Mouse (Mus musculus): ENCODE measurements at regions not wholly inside any gene's neighbourhood (a gene's known extent, or its start where the extent isn't known, plus 50 kb on each side); places are given as distances from the start of the nearest gene placed in this dataset.

DNA sequence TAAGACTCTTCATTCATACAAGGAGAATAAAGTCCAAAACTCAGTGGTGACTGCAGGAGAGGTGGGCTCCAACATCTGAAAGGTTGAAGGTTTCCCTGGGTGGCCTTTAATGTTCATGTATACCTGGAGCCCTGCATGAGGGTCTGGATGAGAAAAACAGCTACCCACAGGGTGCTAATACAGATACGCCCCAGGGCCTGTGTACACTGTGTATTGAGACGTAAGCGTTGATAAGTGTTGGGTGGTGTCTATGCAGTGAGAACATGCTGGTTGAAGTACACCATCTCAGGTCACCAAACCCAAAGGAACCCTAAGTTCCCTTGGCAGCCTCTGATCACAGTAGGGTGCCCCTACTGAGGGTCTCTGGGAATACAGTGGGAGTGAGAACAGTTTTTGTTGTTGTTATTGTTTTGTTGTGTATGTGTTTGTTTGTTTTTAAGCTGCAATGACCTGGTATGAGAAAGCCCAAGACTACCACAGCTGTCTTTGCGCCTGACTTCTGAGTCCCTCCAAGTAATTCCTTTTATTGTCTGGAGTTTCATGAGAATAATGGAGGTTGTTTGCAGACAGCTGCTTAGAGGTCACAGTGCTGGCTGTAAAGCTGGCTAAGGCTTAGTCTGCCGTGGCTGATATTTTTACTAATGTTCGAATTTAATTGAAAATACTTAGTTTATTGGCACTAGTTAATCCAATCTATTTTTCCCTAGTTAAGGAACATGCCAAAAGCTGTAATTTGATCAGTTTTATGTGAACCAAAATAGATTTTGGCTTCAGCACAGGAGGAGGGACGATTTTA lies 217.5 kb downstream of the Gm5447 start:
- no peaks in the 10 kb centered on the region for H3K9me3 ChIP-seq
- 79% methylated on average over 7 of the region's 7 CpGs for WGBS
- no peaks in the 10 kb centered on the region for H3K4me1 ChIP-seq
- ATAC-seq (ENCODE audit: borderline replicate concordance, extremely low read depth, low FRiP score, low TSS enrichment) = no peak
- no peak overlapping the region for H3K27ac ChIP-seq
- no peak overlapping the region for H3K9ac ChIP-seq
- H3K4me3 ChIP-seq = no peak overlapping the region
- H3K36me3 ChIP-seq = no peaks in the 10 kb centered on the region
- H3K4me2 ChIP-seq = no peak overlapping the region
- H3K27me3 ChIP-seq = no peaks in the 10 kb centered on the region

DNA sequence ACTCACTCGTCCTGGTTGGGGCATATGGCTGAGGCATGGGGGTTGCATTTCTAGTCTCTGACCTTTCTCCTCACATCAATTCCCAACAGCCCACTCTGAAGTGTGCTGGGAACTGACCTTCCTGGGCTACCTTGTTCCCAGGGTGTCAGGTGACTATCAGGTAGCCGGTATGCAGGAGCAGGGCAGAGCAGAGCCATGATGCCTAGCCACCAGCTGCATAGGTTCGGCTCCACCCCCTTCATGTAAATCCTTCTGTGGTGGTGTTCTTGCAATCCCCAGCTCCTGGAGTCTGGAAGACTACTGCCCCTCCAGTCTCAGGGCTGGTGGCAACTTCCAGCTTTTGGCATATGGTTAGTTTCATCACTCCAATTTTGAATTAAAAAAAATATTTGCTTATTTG lies 221.0 kb downstream of the Gm5447 start:
- Histone ChIP-seq H3K36me3 (no peaks in the 10 kb centered on the region), H3K9ac (no peak overlapping the region), H3K27ac (no peak overlapping the region), H3K4me2 (no peak overlapping the region), H3K4me1 (no peaks in the 10 kb centered on the region), H3K9me3 (no peaks in the 10 kb centered on the region), H3K4me3 (no peak overlapping the region), H3K27me3 (no peaks in the 10 kb centered on the region)
- no peak for ATAC-seq (ENCODE audit: borderline replicate concordance, extremely low read depth, low FRiP score, low TSS enrichment)
- WGBS = 56% methylated on average over 3 of the region's 3 CpGs

GRCm38 (mm10) chr13:31196546-31196945 lies 222.5 kb downstream of the Gm5447 start:
- Histone ChIP-seq H3K27me3 (no peaks in the 10 kb centered on the region), H3K9ac (no peak overlapping the region), H3K4me2 (no peak overlapping the region), H3K4me1 (no peaks in the 10 kb centered on the region), H3K9me3 (no peaks in the 10 kb centered on the region), H3K36me3 (no peaks in the 10 kb centered on the region), H3K4me3 (no peak overlapping the region), H3K27ac (no peak overlapping the region)
- 77% methylated on average over 2 of the region's 2 CpGs for whole genome bisulfite sequencing
- ATAC-seq (ENCODE audit: borderline replicate concordance, extremely low read depth, low FRiP score, low TSS enrichment) = no peak

GRCm38 (mm10) chr13:31197593-31197992 lies 223.6 kb downstream of the Gm5447 start:
- H3K27me3 ChIP-seq = no peaks in the 10 kb centered on the region
- no peak overlapping the region for H3K4me3 ChIP-seq
- H3K27ac ChIP-seq = no peak overlapping the region
- H3K9ac ChIP-seq = no peak overlapping the region
- WGBS = 44% methylated on average over 2 of the region's 2 CpGs
- H3K4me2 ChIP-seq = no peak overlapping the region
- H3K9me3 ChIP-seq = no peaks in the 10 kb centered on the region
- no peaks in the 10 kb centered on the region for H3K36me3 ChIP-seq
- ATAC-seq (ENCODE audit: borderline replicate concordance, extremely low read depth, low FRiP score, low TSS enrichment) = no peak
- no peaks in the 10 kb centered on the region for H3K4me1 ChIP-seq

DNA sequence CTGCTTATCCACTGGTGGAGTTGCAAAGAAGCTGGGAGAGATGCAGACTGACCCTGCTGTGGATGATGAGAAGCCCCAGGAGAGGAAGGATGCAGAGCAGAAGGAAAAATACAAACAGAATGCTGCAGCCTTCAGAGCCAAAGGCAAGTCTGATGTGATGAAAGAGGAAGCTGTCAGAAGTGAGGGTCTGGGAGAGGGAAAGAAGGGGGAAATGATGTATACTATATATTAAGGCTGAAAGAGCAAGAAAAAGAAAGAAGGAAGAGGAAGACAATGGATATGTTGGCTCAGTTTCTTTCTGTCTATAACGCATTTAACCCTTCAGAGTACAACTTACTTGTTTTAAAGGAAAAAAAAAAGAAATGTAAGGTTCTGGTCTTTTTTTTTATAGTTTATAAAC lies 225.4 kb downstream of the Gm5447 start:
- Histone ChIP-seq H3K4me3 (no peak overlapping the region), H3K9ac (no peak overlapping the region), H3K9me3 (no peaks in the 10 kb centered on the region), H3K4me2 (no peak overlapping the region), H3K27me3 (no peaks in the 10 kb centered on the region), H3K4me1 (no peaks in the 10 kb centered on the region), H3K36me3 (no peaks in the 10 kb centered on the region), H3K27ac (no peak overlapping the region)
- WGBS = 92% methylated on average over 1 of the region's 1 CpGs
- no peak for ATAC-seq (ENCODE audit: borderline replicate concordance, extremely low read depth, low FRiP score, low TSS enrichment)

DNA sequence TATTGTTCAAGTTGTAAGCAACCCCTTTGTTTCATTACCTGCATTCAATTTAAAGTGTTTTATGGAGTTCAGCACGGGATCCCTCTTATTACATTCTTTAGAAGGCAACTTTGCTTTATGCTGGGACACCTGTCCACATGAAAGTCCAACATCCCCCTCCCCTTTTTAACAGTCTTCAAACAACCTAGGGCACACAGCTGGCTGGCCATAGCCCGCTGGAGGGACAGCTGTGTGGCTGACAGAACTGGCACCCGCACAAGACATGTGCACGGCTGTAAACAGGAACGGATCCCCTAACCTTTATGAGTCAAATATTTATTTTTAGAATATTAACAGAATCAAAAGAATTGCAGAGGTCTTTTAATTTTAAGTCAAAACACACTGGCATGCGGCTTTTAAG lies 230.1 kb downstream of the Gm5447 start:
- Histone ChIP-seq H3K9me3 (no peaks in the 10 kb centered on the region), H3K4me3 (no peak overlapping the region), H3K4me1 (peaks cover 7% of the 10 kb centered on the region; the same call in 1 of the 2 replicates), H3K36me3 (no peaks in the 10 kb centered on the region), H3K9ac (no peak overlapping the region), H3K4me2 (no peak overlapping the region), H3K27ac (no peak overlapping the region), H3K27me3 (peaks cover 6% of the 10 kb centered on the region; the same call in 1 of the 2 replicates)
- no peak for ATAC-seq (ENCODE audit: borderline replicate concordance, extremely low read depth, low FRiP score, low TSS enrichment)
- 40% methylated on average over 6 of the region's 6 CpGs for WGBS

DNA sequence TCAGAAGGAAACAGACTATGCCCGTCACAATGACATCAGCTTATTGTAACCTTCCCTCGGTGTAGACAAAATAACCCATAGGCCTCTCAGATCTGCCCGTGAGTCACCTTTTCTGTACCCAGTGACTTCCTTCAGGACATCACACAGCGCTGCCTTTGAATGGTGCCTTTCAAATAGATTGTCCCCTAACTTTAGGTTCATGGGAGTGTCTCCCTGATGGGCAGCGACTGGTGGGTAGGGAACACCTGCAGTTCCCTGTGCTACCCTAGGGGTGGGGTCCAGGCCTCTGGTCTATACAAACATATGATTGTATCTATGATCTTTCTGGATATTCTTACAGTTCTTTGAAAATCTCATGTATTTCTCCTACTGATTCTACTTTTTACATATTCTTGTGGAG lies 232.4 kb downstream of the Gm5447 start:
- H3K4me3 ChIP-seq = no peak overlapping the region
- peaks cover 7% of the 10 kb centered on the region; the same call in 1 of the 2 replicates for H3K4me1 ChIP-seq
- no peaks in the 10 kb centered on the region for H3K36me3 ChIP-seq
- no peak overlapping the region for H3K4me2 ChIP-seq
- no peak overlapping the region for H3K27ac ChIP-seq
- H3K27me3 ChIP-seq = peaks cover 6% of the 10 kb centered on the region; the same call in 1 of the 2 replicates
- WGBS = 63% methylated on average over 5 of the region's 5 CpGs
- H3K9ac ChIP-seq = no peak overlapping the region
- H3K9me3 ChIP-seq = no peaks in the 10 kb centered on the region
- no peak for ATAC-seq (ENCODE audit: borderline replicate concordance, extremely low read depth, low FRiP score, low TSS enrichment)

DNA sequence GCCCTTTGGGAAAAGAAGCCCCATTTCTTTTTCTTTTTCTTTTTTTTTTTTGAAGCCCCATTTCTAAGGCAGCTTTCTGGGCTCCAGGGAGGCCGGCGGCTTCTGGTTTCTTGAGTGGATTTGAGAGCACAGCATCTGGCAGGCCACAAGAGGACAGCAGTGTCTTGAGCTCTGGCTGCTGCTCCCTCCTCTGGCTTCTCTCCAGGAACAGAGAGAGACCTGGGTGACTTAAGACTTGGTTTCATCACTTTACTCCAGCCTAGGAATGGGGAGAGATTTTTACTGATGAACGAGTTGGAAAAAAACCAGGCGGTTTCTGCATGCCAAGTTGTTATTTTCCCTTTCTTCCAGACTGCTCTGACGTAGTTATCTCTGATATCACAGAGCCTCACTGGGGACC lies 233.7 kb downstream of the Gm5447 start:
- no peak overlapping the region for H3K4me2 ChIP-seq
- H3K4me3 ChIP-seq = no peak overlapping the region
- ATAC-seq (ENCODE audit: borderline replicate concordance, extremely low read depth, low FRiP score, low TSS enrichment) = peak; percentile 83; the same call in 1 of the 2 replicates
- peaks cover 7% of the 10 kb centered on the region; the same call in 1 of the 2 replicates for H3K4me1 ChIP-seq
- no peaks in the 10 kb centered on the region for H3K9me3 ChIP-seq
- no peaks in the 10 kb centered on the region for H3K36me3 ChIP-seq
- 19% methylated on average over 5 of the region's 5 CpGs for WGBS
- H3K9ac ChIP-seq = no peak overlapping the region
- H3K27me3 ChIP-seq = peaks cover 6% of the 10 kb centered on the region; the same call in 1 of the 2 replicates
- no peak overlapping the region for H3K27ac ChIP-seq

GRCm38 (mm10) chr13:31223016-31223415 lies 249.0 kb downstream of the Gm5447 start:
- WGBS = 74% methylated on average over 2 of the region's 2 CpGs
- Histone ChIP-seq H3K9me3 (no peaks in the 10 kb centered on the region), H3K9ac (no peak overlapping the region), H3K4me1 (no peaks in the 10 kb centered on the region), H3K36me3 (no peaks in the 10 kb centered on the region), H3K4me2 (no peak overlapping the region), H3K4me3 (no peak overlapping the region), H3K27ac (no peak overlapping the region), H3K27me3 (no peaks in the 10 kb centered on the region)
- ATAC-seq (ENCODE audit: borderline replicate concordance, extremely low read depth, low FRiP score, low TSS enrichment) = no peak

DNA sequence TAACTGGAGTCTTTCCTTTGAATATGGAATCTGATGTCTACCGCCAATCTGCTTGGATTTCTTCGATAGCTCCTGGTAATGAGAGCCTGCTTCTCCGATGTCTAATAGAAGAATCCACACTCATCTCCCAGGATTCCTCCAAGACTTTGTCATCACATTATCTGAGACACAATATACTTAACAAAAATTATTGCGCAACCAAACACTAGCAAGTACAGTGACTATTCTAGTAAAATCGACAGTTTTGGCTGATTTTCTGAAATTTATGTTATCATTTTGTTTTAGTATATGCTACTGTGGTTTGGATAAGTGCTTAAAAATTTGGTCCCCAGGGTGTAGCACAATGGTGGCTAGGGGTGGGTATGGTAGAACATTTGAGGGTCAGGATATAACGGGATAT lies 266.5 kb downstream of the Gm5447 start:
- ATAC-seq (ENCODE audit: borderline replicate concordance, extremely low read depth, low FRiP score, low TSS enrichment) = no peak
- Histone ChIP-seq H3K4me1 (no peaks in the 10 kb centered on the region), H3K9ac (no peak overlapping the region), H3K27ac (no peak overlapping the region), H3K36me3 (no peaks in the 10 kb centered on the region), H3K4me2 (no peak overlapping the region), H3K4me3 (no peak overlapping the region), H3K9me3 (no peaks in the 10 kb centered on the region), H3K27me3 (no peaks in the 10 kb centered on the region)
- WGBS = 93% methylated on average over 6 of the region's 6 CpGs

- no peak overlapping the region for H3K4me2 ChIP-seq
- ATAC-seq (ENCODE audit: borderline replicate concordance, extremely low read depth, low FRiP score, low TSS enrichment) = peak; percentile 46; the same call in 1 of the 2 replicates
- H3K27ac ChIP-seq = peak overlapping the region; percentile 83
- no peak overlapping the region for H3K9ac ChIP-seq
- no peaks in the 10 kb centered on the region for H3K36me3 ChIP-seq
- WGBS = 59% methylated on average over 3 of the region's 3 CpGs
- H3K27me3 ChIP-seq = no peaks in the 10 kb centered on the region
- H3K9me3 ChIP-seq = no peaks in the 10 kb centered on the region
- no peak overlapping the region for H3K4me3 ChIP-seq
- H3K4me1 ChIP-seq = peaks cover 5% of the 10 kb centered on the region; the same call in 1 of the 2 replicates
These were observed 275.0 kb downstream of the Gm5447 start for GRCm38 (mm10) chr13:31248996-31249395.

DNA sequence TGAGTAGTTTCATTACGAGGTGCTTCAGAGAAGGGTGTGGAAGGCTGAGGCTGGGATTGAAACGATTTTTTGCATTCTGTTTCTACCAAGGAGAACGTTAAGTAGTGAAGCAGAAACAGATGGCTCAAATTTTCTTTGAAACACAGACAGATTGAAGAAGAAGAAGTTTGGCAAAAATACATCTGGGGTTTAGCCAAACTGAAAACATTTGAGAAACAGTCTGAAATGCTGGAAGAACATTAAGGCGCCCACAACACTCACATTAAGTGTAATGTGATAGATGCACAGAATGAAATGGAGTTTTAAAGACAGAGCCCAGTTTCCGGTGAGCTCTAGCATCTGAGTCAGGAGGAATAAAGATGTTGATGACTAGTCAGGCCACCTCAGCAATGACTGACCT lies 275.5 kb downstream of the Gm5447 start:
- peak overlapping the region; percentile 83 for H3K27ac ChIP-seq
- peak; percentile 50; the same call in 1 of the 2 replicates for ATAC-seq (ENCODE audit: borderline replicate concordance, extremely low read depth, low FRiP score, low TSS enrichment)

More for the DNA sequence above, 275.5 kb downstream of the Gm5447 start:
- Histone ChIP-seq H3K9me3 (no peaks in the 10 kb centered on the region), H3K4me1 (peaks cover 5% of the 10 kb centered on the region; the same call in 1 of the 2 replicates), H3K27me3 (no peaks in the 10 kb centered on the region), H3K4me3 (no peak overlapping the region), H3K4me2 (no peak overlapping the region), H3K9ac (no peak overlapping the region), H3K36me3 (no peaks in the 10 kb centered on the region)
- 31% methylated on average over 5 of the region's 5 CpGs for WGBS

Measured in lung, embryonic 15.5 days (tissue).